Mouse (Mus musculus) retina, postnatal 7 days (tissue): ENCODE measurements around the gene Syngr3.
"Not testable (repeated sequence)": the region's sequence is repeated elsewhere in the genome, so short reads cannot be mapped to it uniquely, and the experiment has no call there.

Source experiments
- DNase-seq: peaks from one replicate; pipeline ENCODE4 v3.0.0-alpha.2; 2012; ENCODE audit warnings: low read depth, low spot score

Syngr3 gene

GRCm38 (mm10) chr17:24719494-24720222 lies 29.9 kb upstream of the Syngr3 start:
- DNase-seq: peak; percentile 95

DNA sequence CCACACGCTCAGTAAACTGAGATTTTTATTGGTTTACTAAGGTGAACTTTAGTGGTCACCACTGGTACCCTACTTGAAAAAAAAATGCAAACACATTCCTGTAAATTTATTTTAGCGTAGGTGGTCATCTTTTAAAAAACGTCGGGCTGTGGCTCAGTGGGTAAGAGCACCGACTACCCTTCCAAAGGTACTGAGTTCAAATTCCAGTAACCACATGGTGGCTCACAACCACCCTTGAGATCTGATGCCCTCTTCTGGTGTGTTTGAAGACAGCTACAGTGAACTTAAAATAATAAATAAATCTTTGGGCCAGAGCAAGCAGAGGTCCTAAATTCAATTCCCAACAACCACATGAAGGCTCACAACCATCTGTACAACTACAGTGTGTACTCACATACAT lies 29.2 kb upstream of the Syngr3 start:
- not testable (repeated sequence) for DNase-seq

DNA sequence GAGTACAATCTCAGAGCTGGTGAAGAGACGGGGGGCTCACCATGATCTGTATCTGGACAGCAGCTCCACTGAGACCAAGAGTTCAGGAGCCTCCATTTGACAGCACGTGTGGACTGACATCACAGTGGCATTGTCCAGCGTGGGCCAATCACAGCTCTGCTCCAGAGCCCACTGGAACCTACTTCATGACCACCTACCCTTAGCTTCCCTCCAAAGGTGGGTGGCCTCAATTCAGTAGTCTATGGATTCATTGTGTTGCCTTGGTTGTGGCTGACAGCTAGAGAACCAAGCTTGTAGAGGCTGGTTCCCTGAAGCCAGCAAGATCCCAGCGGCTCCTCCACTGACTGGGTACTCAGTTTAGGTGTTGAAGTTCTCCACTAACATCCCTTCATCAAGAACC lies 28.2 kb upstream of the Syngr3 start, which contains the start of the genes Rnf151 and Rps2:
Rnf151 (minus strand) TSS at position 121 of the 400 bp plus-strand sequence.
Rps2 (plus strand) TSS at position 174 of the 400 bp plus-strand sequence.
- no peak for DNase-seq

DNA sequence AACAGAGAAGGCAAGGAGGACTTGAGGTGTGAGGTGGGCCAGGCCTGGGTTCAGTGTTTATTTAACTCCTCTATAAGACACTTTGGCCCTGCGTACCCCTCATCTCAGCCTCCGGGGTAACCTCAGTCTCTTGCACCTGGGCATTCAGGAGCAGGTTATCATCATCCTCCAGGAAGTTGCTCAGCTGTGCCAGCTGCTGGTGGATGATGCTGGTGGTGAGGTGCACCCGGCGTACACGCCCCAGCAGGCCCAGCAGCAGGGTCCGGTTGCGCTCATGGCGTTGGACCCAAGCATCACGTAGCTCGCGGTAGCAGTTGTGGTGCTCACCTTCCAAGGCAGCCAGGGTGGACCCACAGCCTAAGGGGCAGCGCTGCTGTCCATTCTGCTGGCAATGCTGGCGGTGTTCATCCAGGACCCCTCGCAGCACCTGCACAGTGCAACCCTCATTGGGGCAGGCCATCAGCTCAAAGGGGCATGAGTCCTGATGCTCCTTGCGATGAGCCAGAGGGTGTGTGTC lies 26.5 kb upstream of the Syngr3 start:
- DNase-seq: no peak

DNA sequence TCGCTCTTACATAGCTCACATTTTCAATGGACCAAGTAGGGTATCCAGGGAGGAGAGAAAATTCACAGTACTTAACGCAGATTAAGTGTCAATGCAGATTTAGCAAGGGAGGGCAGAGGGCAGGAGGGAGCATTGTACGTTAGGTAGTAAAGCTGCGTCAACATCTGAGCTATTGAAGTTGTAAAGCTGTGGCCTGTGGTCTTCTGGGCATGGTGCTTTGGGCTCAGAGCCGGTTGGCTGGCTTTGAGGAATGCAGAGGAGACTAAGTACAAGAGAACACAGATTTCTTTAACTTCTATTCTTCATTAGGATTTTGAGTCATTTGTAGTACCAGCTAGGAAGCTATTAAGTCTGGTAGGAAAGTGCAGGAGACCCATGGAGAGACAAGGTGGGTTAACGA lies 25.8 kb upstream of the Syngr3 start:
- DNase-seq: no peak

DNA sequence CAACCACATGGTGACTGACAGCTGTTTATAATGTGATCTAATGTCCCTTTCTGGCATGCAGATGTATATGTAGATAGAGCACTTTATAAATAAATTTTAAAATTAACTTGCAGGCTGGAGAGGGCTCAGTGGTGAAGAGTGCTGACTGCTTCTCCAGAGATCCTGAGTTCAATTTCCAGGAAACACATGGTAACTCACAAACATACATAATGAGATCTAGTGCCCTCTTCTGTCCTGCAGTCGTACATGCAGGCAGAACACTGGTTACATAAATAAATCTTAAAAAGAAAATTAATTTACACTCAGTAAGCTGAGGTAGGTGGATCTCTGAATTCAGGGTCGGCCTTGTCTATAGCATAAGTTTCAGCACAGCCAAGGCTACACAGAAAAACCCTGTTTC lies 18.9 kb upstream of the Syngr3 start:
- no peak for DNase-seq

DNA sequence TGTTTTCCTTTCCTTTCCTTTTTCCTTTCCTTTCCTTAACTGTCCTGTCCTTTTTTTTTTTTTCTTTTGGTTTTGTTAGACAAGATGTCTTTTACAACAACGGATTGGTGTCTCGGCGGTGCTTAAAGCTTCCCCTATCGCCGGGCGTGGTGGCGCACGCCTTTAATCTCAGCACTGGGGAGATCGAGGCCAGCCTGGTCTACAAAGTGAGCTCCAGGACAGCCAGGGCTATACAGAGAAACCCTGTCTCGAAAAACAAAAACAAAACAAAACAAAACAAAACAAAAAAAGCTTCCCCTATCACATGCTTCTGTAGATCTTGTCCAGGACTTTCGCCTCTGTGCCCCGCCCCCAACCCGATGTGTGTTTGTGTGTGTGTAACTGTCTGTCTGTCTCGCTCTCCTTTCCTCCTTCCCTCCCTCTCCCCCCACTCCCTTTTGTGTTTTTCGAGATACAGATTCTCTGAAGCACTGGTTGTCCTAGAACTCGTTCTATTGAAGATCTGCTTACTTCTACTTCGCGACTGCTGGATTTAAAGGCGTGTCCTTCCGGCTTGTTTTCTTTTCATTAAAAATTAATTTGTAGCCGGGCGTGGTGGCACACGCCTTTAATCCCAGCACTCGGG lies 18.2 kb upstream of the Syngr3 start:
- DNase-seq: no peak

- peak; percentile 90 for DNase-seq
Observed at GRCm38 (mm10) chr17:24706982-24707800, 17.4 kb upstream of the Syngr3 start, which contains the start of gene Tbl3. TSS of gene Tbl3 (minus strand) at chr17:24707660.

DNA sequence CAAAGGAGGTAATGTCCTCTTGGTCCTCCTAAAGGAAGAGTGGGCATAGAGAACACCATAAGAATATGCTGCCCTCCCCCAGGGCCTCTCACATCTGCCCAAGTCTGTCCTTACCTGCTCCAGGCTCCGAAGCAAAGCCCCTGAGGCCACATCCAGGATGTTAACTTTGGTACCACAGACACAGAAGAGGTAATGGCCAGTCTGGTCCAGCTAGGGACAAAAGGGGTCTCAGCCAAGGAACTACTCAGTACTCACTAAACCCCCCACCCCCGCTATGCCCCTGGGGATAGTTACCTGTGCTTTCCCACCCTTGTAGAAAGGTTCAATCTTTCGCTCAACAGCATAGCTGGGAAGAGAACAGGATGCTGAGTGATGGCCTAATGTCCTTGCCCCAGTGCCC lies 16.1 kb upstream of the Syngr3 start:
- DNase-seq: no peak

GRCm38 (mm10) chr17:24701251-24701650 lies 11.5 kb upstream of the Syngr3 start:
- no peak for DNase-seq

- DNase-seq: no peak
Observed at GRCm38 (mm10) chr17:24699473-24699872, 9.7 kb upstream of the Syngr3 start.

DNA sequence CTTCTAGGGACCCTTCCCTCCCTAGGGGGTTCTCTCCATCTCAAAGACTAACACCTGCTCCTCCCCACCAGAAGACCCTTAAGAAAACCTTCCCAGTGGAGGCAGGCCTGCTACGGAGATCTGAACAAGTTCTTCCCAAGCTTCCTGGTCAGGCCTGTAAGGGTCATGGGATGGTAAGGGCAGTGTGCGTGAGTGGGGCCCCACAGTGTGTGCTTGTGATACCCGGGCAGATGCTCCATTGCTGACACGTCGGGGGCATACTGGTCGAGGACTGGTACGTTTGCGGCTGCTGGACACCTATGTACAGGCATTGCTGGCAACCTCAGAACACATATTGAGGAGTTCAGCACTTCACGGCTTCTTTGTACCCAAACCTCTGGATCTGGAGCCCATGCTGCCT lies 9.0 kb upstream of the Syngr3 start:
- DNase-seq: no peak

- no peak for DNase-seq
Observed at GRCm38 (mm10) chr17:24697985-24698384, 8.2 kb upstream of the Syngr3 start.

GRCm38 (mm10) chr17:24696011-24696697 lies 6.4 kb upstream of the Syngr3 start, which contains the start of the genes Gfer and Noxo1:
TSS of gene Gfer (minus strand) at chr17:24696156.
TSS of gene Noxo1 (plus strand) at chr17:24696234.
- DNase-seq: peak; percentile 77

- no peak for DNase-seq
Observed at GRCm38 (mm10) chr17:24695326-24696010, 5.7 kb upstream of the Syngr3 start.

GRCm38 (mm10) chr17:24692385-24692784 lies 2.6 kb upstream of the Syngr3 start:
- no peak for DNase-seq

- no peak for DNase-seq
Observed at GRCm38 (mm10) chr17:24687599-24687998, 2.2 kb downstream of the Syngr3 start.

DNA sequence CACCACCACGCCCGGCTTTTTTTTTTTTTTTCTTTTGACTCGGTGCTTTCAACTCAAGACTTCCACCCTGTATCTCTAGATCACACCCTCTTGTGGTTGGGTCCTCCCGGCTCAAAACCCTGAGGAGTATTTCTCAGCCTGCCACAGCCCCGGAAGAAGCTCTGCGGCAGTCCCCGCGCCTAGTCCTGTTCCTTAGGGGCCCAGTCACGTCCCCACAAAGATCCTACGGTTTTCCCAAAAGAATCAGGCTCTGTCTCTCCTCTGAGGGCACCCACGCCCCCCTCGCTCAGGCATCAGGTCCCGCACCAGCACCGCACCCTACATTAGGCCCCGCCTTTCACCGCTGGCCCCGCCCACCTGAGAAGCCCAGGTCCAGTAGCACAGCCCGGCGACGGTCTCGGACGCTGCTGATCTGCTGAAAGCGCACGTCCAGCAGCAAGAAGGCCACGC lies 2.6 kb downstream of the Syngr3 start:
- DNase-seq: no peak

GRCm38 (mm10) chr17:24686514-24686913 lies 3.2 kb downstream of the Syngr3 start:
- no peak for DNase-seq

GRCm38 (mm10) chr17:24677500-24678080 lies 12.2 kb downstream of the Syngr3 start:
- DNase-seq: no peak
